Mouse (Mus musculus): ENCODE measurements at regions not wholly inside any gene's neighbourhood (a gene's known extent, or its start where the extent isn't known, plus 50 kb on each side); places are given as distances from the start of the nearest gene placed in this dataset.

- TF ChIP-seq CTCF (IDR thresholded peaks at IDR 0.05; ENCODE audit: control insufficient read depth, insufficient read depth, insufficient replicate concordance, low read depth, low read length) (no peak), POLR2A (IDR thresholded peaks at IDR 0.05; ENCODE audit: control insufficient read depth, low read depth, low read length) (no peak)
These were observed 117.8 kb upstream of the Zfhx3 start for GRCm38 (mm10) chr8:107824640-107825039.
